Mouse (Mus musculus): ENCODE measurements at regions not wholly inside any gene's neighbourhood (a gene's known extent, or its start where the extent isn't known, plus 50 kb on each side); places are given as distances from the start of the nearest gene placed in this dataset.

- TF ChIP-seq POLR2A (IDR thresholded peaks at IDR 0.05; ENCODE audit: low read depth, low read length) (no peak), CTCF (IDR thresholded peaks at IDR 0.05; ENCODE audit: borderline replicate concordance, insufficient read depth, low read length) (no peak)
Measured at GRCm38 (mm10) chr11:19468373-19468772, 449.6 kb upstream of the Meis1 start.

Data from embryonic fibroblast, embryonic 13.5 days (primary cell).